Mouse (Mus musculus) embryonic facial prominence, embryonic 14.5 days (tissue): ENCODE measurements at regions not wholly inside any gene's neighbourhood (a gene's known extent, or its start where the extent isn't known, plus 50 kb on each side); places are given as distances from the start of the nearest gene placed in this dataset.
"Not testable (repeated sequence)": the region's sequence is repeated elsewhere in the genome, so short reads cannot be mapped to it uniquely, and the experiment has no call there.

ENCODE experiments used
- ATAC-seq: fragments of 200-750 bp; cut with Nextera tagmentation; 2 replicates; pipeline ENCODE4 v1.8.0; 2017; ENCODE audit warnings: low read depth, moderate number of reproducible peaks, moderate TSS enrichment
- DNase-seq: peaks from one replicate; pipeline ENCODE4 v3.0.0-alpha.2; 2015; ENCODE audit warnings: low spot score
- H3K27ac ChIP-seq: fragments of 300-500 bp; sonication (generic); replicated peaks from 2 replicates; pipeline ENCODE4 v1.5.1; 2014; ENCODE audit warnings: low read depth, mild to moderate bottlenecking, low read length, moderate library complexity
- H3K27me3 ChIP-seq: fragments of 300-500 bp; sonication (generic); replicated peaks from 2 replicates; pipeline ENCODE4 v1.6.1; 2014; ENCODE audit warnings: low read length; ENCODE audit not compliant: control insufficient read depth, insufficient read depth
- H3K36me3 ChIP-seq: fragments of 300-500 bp; sonication (generic); 2 replicates; pipeline ENCODE4 v1.6.1; 2014; ENCODE audit warnings: low read length, mixed read lengths; ENCODE audit not compliant: control insufficient read depth, insufficient read depth
- H3K4me1 ChIP-seq: fragments of 300-500 bp; sonication (generic); 2 replicates; pipeline ENCODE4 v1.6.1; 2014; ENCODE audit warnings: antibody characterized with exemption, low read length; ENCODE audit not compliant: control insufficient read depth, insufficient read depth
- H3K4me2 ChIP-seq: fragments of 300-500 bp; sonication (generic); 2 replicates; pipeline ENCODE4 v1.6.1; 2014; ENCODE audit warnings: low read depth, mild to moderate bottlenecking, low read length, moderate library complexity, mixed read lengths
- H3K4me3 ChIP-seq: fragments of 300-500 bp; sonication (generic); 2 replicates; pipeline ENCODE4 v1.5.1; 2014; ENCODE audit warnings: low read depth, mild to moderate bottlenecking, low read length
- H3K9ac ChIP-seq: fragments of 300-500 bp; sonication (generic); 2 replicates; pipeline ENCODE4 v1.6.1; 2014; ENCODE audit warnings: low read depth, mild to moderate bottlenecking, low read length, moderate library complexity, mixed read lengths
- H3K9me3 ChIP-seq: fragments of 300-500 bp; sonication (generic); 2 replicates; pipeline ENCODE4 v1.6.1; 2016; ENCODE audit warnings: low read length; ENCODE audit not compliant: control insufficient read depth
- WGBS: fragments of 180-500 bp; shearing (Covaris S2); extraction: QIAGEN DNeasy Blood & Tissue Kit; methylation state at CpG from one replicate; pipeline ENCODE4 v1.1.7; 2014; 5-methylcytosine and 5-hydroxymethylcytosine counted together

GRCm38 (mm10) chr3:21626029-21626428, 450.4 kb upstream of the Tbl1xr1 start:
- DNase-seq, result peak; percentile 94
- H3K27ac ChIP-seq, result peak overlapping the region; percentile 66
- H3K27me3 ChIP-seq, result no peaks in the 10 kb centered on the region
- no peak overlapping the region for H3K9ac ChIP-seq
- 9% methylated on average over 3 of the region's 3 CpGs for WGBS
- H3K4me3 ChIP-seq, result no peak overlapping the region
- H3K4me2 ChIP-seq, result peak overlapping the region; percentile 27; the same call in 1 of the 2 replicates
- no peaks in the 10 kb centered on the region for H3K36me3 ChIP-seq
- H3K9me3 ChIP-seq, result 0 out of 2 replicates have a peak, but pooled peaks cover 2% of the 10 kb centered on the region
- peaks cover 15% of the 10 kb centered on the region; the same call in 1 of the 2 replicates for H3K4me1 ChIP-seq
- ATAC-seq, result peak; percentile 26; the same call in 1 of the 2 replicates

DNA sequence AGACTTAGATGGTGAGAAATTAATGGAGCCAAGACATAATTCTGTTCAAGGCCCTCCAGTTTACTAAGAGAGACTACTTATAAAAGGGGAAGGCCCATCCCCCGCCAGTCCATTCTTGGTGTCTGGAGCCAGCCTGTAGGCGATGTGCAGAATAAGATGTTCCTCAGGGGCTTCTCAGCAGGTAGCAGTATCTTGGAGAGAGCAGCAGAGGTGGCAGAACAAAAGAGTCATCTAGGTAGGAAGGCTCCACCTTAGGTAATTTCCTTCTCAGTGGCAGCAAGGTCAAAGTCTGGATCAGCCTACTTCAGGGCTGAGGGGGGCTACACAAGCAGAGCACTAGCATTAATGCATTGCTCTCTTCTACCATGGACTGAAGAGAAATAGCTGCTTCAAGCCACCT, 449.4 kb upstream of the Tbl1xr1 start:
- not testable (repeated sequence) for H3K9ac ChIP-seq, H3K4me2 ChIP-seq, H3K27me3 ChIP-seq, DNase-seq, H3K36me3 ChIP-seq, H3K4me3 ChIP-seq, H3K9me3 ChIP-seq, ATAC-seq, H3K27ac ChIP-seq
- WGBS, result 95% methylated on average over 2 of the region's 2 CpGs
- peaks cover 15% of the 10 kb centered on the region; the same call in 1 of the 2 replicates for H3K4me1 ChIP-seq

- peak; percentile 78 for DNase-seq
- H3K4me1 ChIP-seq, result 0 out of 2 replicates have a peak, but pooled peaks cover 4% of the 10 kb centered on the region
- WGBS, result 22% methylated on average over 1 of the region's 1 CpGs
- ATAC-seq, result peak; percentile 53; the same call in 1 of the 2 replicates
- 0 out of 2 replicates have a peak, but pooled peaks cover 6% of the 10 kb centered on the region for H3K9me3 ChIP-seq
- H3K4me2 ChIP-seq, result no peak overlapping the region
- no peaks in the 10 kb centered on the region for H3K27me3 ChIP-seq
- no peak overlapping the region for H3K9ac ChIP-seq
- H3K27ac ChIP-seq, result no peak overlapping the region; the same call in none of the 2 replicates
- no peak overlapping the region for H3K4me3 ChIP-seq
- no peaks in the 10 kb centered on the region for H3K36me3 ChIP-seq
These were observed 442.7 kb upstream of the Tbl1xr1 start for GRCm38 (mm10) chr3:21633600-21634221.

DNA sequence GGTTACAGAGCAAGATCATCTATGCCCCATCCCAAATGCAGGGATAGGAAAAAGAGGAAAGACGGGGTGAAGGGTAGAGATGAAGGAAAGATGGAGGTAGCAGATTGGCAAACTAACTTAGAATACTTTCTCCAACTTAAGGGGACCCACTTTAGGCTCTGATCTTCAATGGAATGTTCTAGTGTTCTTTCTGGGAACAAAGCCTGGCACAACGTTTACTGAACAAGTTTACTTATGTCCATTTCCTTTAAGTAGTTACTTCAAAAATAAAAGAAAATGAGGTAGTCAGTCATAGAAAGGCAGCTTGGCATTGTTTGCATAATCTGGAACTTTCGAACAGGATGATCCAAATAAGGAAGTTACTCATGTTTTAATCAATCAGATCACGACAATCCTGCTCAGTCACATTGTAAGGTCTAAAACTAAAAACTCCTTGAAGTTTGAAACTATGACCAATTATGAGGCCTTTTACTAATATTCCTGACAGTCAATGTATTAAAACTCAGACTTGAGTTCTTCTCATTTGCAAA, 441.7 kb upstream of the Tbl1xr1 start:
- ATAC-seq, result no peak
- no peak overlapping the region for H3K9ac ChIP-seq
- no peak overlapping the region for H3K27ac ChIP-seq
- H3K27me3 ChIP-seq, result no peaks in the 10 kb centered on the region
- no peaks in the 10 kb centered on the region for H3K36me3 ChIP-seq
- H3K4me1 ChIP-seq, result 0 out of 2 replicates have a peak, but pooled peaks cover 4% of the 10 kb centered on the region
- 80% methylated on average over 4 of the region's 4 CpGs for WGBS
- H3K4me2 ChIP-seq, result no peak overlapping the region
- DNase-seq, result no peak
- no peak overlapping the region for H3K4me3 ChIP-seq
- H3K9me3 ChIP-seq, result 0 out of 2 replicates have a peak, but pooled peaks cover 6% of the 10 kb centered on the region

DNA sequence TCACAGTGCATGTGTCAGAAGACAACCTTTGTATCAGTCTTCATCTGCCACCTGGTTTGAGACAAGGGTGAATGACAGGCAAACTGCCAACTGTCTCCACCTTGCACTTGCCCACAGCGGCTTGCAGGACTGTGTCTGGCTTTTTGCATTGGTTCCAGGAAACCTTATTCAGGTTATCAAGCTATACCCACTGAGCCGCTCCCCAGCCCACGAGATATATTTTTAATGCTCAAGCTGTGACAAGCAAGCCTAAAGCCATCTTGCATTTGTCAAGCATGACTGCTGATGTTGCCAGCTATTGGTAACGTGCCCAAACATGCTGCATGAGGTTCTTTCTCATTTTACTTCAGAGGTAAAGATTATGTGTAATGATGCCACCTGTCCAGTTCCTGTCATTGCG, 437.6 kb upstream of the Tbl1xr1 start:
- H3K9ac ChIP-seq, result no peak overlapping the region
- no peak overlapping the region for H3K27ac ChIP-seq
- H3K4me1 ChIP-seq, result no peaks in the 10 kb centered on the region
- H3K36me3 ChIP-seq, result no peaks in the 10 kb centered on the region
- no peaks in the 10 kb centered on the region for H3K27me3 ChIP-seq
- ATAC-seq, result no peak
- 64% methylated on average over 5 of the region's 5 CpGs for WGBS
- peak; percentile 54 for DNase-seq
- H3K4me2 ChIP-seq, result no peak overlapping the region
- no peak overlapping the region for H3K4me3 ChIP-seq
- no peaks in the 10 kb centered on the region for H3K9me3 ChIP-seq

DNA sequence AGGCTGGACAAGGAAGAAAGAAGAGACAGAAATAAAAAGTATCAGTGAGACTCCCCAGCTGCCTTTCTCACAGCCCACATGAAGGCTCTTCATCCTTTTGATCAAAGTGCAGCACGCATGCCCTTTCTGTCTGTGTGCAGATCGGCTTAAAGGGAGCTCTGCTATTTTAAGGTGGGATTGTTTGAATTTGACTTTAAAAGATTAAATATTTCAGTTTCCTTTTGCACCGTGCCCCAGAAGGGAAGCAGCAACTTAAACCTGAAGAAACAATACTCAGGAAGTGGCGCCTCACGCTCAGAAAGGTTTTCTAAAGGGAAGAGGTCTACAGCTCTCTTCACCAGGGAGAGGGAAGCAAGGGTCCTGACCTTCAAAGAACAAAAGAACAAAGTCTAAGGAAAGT, 436.9 kb upstream of the Tbl1xr1 start:
- no peak overlapping the region for H3K4me2 ChIP-seq
- no peak overlapping the region for H3K27ac ChIP-seq
- no peak overlapping the region for H3K9ac ChIP-seq
- no peak for ATAC-seq
- no peaks in the 10 kb centered on the region for H3K27me3 ChIP-seq
- 41% methylated on average over 5 of the region's 5 CpGs for WGBS
- no peaks in the 10 kb centered on the region for H3K36me3 ChIP-seq
- no peaks in the 10 kb centered on the region for H3K4me1 ChIP-seq
- peak; percentile 25 for DNase-seq
- no peaks in the 10 kb centered on the region for H3K9me3 ChIP-seq
- H3K4me3 ChIP-seq, result no peak overlapping the region

GRCm38 (mm10) chr3:21644086-21644485, 432.4 kb upstream of the Tbl1xr1 start:
- WGBS, result 56% methylated on average over 2 of the region's 2 CpGs
- DNase-seq (peak; percentile 14), ATAC-seq (no peak)
- H3K36me3 ChIP-seq, result no peaks in the 10 kb centered on the region
- no peak overlapping the region for H3K9ac ChIP-seq
- no peak overlapping the region for H3K4me2 ChIP-seq
- H3K27me3 ChIP-seq, result no peaks in the 10 kb centered on the region
- H3K27ac ChIP-seq, result no peak overlapping the region
- no peak overlapping the region for H3K4me3 ChIP-seq
- H3K9me3 ChIP-seq, result no peaks in the 10 kb centered on the region
- no peaks in the 10 kb centered on the region for H3K4me1 ChIP-seq

GRCm38 (mm10) chr3:21645268-21645667, 431.2 kb upstream of the Tbl1xr1 start:
- no peaks in the 10 kb centered on the region for H3K36me3 ChIP-seq
- H3K4me1 ChIP-seq, result no peaks in the 10 kb centered on the region
- H3K4me3 ChIP-seq, result no peak overlapping the region
- no peak overlapping the region for H3K4me2 ChIP-seq
- H3K27me3 ChIP-seq, result no peaks in the 10 kb centered on the region
- no peaks in the 10 kb centered on the region for H3K9me3 ChIP-seq
- H3K9ac ChIP-seq, result no peak overlapping the region
- ATAC-seq (no peak; the same call in 1 of the 2 replicates), DNase-seq (peak; percentile 39)
- 34% methylated on average over 1 of the region's 1 CpGs for WGBS
- no peak overlapping the region for H3K27ac ChIP-seq
